In genomic region chr9:68654039-68654332, GRCm38 (mm10) we compare ENCODE assay signal across 8 mouse cellular contexts. TPM values are rescaled to one million over a fixed set of nuclear protein-coding genes. Genes with fewer than 3 reads are reported as not detected.
DNase-seq lines count a peak whose midpoint lies in the region; ATAC-seq and TF ChIP-seq lines count a peak whose summit lies in the region.

No protein-coding gene starts in this region.

- POLR2A ChIA-PET in Patski (lab: Charles Lee): interaction anchor here (0.6 to 0.7 kb wide), 4 partner anchors 100 to 1599 kb away, joined by 4 to 10 read pairs (median 6); no protein-coding TSS in a partner anchor

- peaks cover 0 to 6% of the 10 kb centered on the region in 2 experiments; a peak in 2 of 4 replicates for H3K4me1 ChIP-seq in heart, embryonic 14.5 days (ENCODE audit: control insufficient read depth in 2 of 2, insufficient read depth in 2 of 2, low read length in 2 of 2)
- H3K4me1 ChIP-seq in forebrain, embryonic 15.5 days: peaks cover 23% of the 10 kb centered on the region
- no peaks in the 10 kb centered on the region for H3K4me1 ChIP-seq in liver, embryonic 15.5 days (replicated peaks)

- intact Hi-C loops in heart, postnatal 25 days (cut with DNase I): loop anchor here (5.0 to 10.0 kb wide), 2 partner anchors 63 to 639 kb away; no protein-coding TSS in a partner anchor

- peak overlapping the region; percentile 99 for H3K4me2 ChIP-seq in heart, embryonic 14.5 days (ENCODE audit: low read length)
- peak overlapping the region; percentile 80 for H3K4me2 ChIP-seq in forebrain, embryonic 15.5 days (replicated peaks)
- peak overlapping the region; percentile 63 for H3K4me2 ChIP-seq in liver, embryonic 15.5 days

- 1% methylated on average over 28 of the region's 28 CpGs for WGBS in heart, embryonic 14.5 days
- under 1% methylated on average over 28 of the region's 28 CpGs for WGBS in forebrain, embryonic 15.5 days
- WGBS in liver, embryonic 15.5 days (ENCODE audit: insufficient replicate concordance): under 1% methylated on average over 27 of the region's 28 CpGs

- peak overlapping the region; percentile 73 to 91 for H3K4me3 ChIP-seq in heart, embryonic 14.5 days (ENCODE audit: control insufficient read depth in 1 of 2, insufficient read depth in 1 of 2, low read depth in 1 of 2, low read length in 2 of 2)
- peak overlapping the region; percentile 93 for H3K4me3 ChIP-seq in forebrain, embryonic 15.5 days
- peak overlapping the region; percentile 60 for H3K4me3 ChIP-seq in liver, embryonic 15.5 days (replicated peaks)

- no peak for DNase-seq in heart, postnatal 25 days (ENCODE audit: low spot score)
- DNase-seq in Patski (ENCODE audit: low read depth, low spot score): no peak
- DNase-seq in layer of hippocampus, adult 9-10 months (ENCODE audit: low spot score): no peak
- no peak for DNase-seq in retina, postnatal 1 day

- peak overlapping the region in 1 of 2 experiments; percentile 85; a peak in 3 of 4 replicates for H3K27ac ChIP-seq in heart, embryonic 14.5 days (replicated peaks in 1 of 2; ENCODE audit: control insufficient read depth in 1 of 2, insufficient read depth in 1 of 2, low read depth in 2 of 2, low read length in 2 of 2)
- H3K27ac ChIP-seq in forebrain, embryonic 15.5 days (replicated peaks): peak overlapping the region; percentile 93
- peak overlapping the region; percentile 77 for H3K27ac ChIP-seq in liver, embryonic 15.5 days (replicated peaks)

- H3K9me3 ChIP-seq in heart, embryonic 14.5 days (ENCODE audit: control insufficient read depth, low read length): no peaks in the 10 kb centered on the region
- no peaks in the 10 kb centered on the region for H3K9me3 ChIP-seq in forebrain, embryonic 15.5 days
- no peaks in the 10 kb centered on the region for H3K9me3 ChIP-seq in liver, embryonic 15.5 days (replicated peaks)

- no peaks in the 10 kb centered on the region for H3K36me3 ChIP-seq in heart, embryonic 14.5 days (ENCODE audit: control insufficient read depth, insufficient read depth, low read length)
- H3K36me3 ChIP-seq in forebrain, embryonic 15.5 days: no peaks in the 10 kb centered on the region
- H3K36me3 ChIP-seq in liver, embryonic 15.5 days (replicated peaks): no peaks in the 10 kb centered on the region

- H3K9ac ChIP-seq in heart, embryonic 14.5 days (ENCODE audit: low read length): peak overlapping the region; percentile 86
- peak overlapping the region; percentile 83 for H3K9ac ChIP-seq in forebrain, embryonic 15.5 days (replicated peaks)
- no peak overlapping the region; the same call in 1 of the 2 replicates for H3K9ac ChIP-seq in liver, embryonic 15.5 days

- in situ Hi-C loops in Patski (cut with MboI; ENCODE audit: low pct_unique_long_range_greater_than_20kb): no loop called here

- no peaks in the 10 kb centered on the region for H3K27me3 ChIP-seq in heart, embryonic 14.5 days (ENCODE audit: control insufficient read depth, insufficient read depth, low read length)
- peaks cover 34% of the 10 kb centered on the region for H3K27me3 ChIP-seq in Patski
- no peaks in the 10 kb centered on the region for H3K27me3 ChIP-seq in forebrain, embryonic 15.5 days
- peaks cover 52% of the 10 kb centered on the region for H3K27me3 ChIP-seq in liver, embryonic 15.5 days

- CTCF ChIA-PET in Patski (lab: Charles Lee): interaction anchor here (0.7 kb wide), 1 partner anchor 9 kb away, joined by 3 read pairs; no protein-coding TSS in a partner anchor

- TF ChIP-seq CTCF in Patski (IDR thresholded peaks at IDR 0.05): no peak

- ATAC-seq in heart, embryonic 14.5 days (ENCODE audit: insufficient number of reproducible peaks, insufficient read depth, low FRiP score, low read depth): no peak
- peak; percentile 19 for ATAC-seq in Patski
- peak; percentile 30; the same call in 1 of the 2 replicates for ATAC-seq in forebrain, embryonic 15.5 days (replicated peaks)
- ATAC-seq in liver, embryonic 15.5 days (ENCODE audit: insufficient read depth): no peak
- ATAC-seq in frontal cortex, adult (ENCODE audit: low TSS enrichment): no peak

RNA-seq across cellular contexts. Expression of gene Rora, which starts 0.4 kb away (rescaled TPM):
- 5.8 and 6.9 TPM in 2 replicates for polyA plus RNA-seq in heart, embryonic 14.5 days (2014; fragmentation: Nextera tagmentation; extraction: Ambion mirVana)
- 10 to 100 TPM; 21.2 to 31.2 TPM for total RNA-seq in heart, postnatal 25 days (2021)
- 9.0 TPM for polyA plus RNA-seq in Patski (2021)
- 11.8 and 12.0 TPM in 2 replicates for polyA plus RNA-seq in forebrain, embryonic 15.5 days (2015; fragmentation: Nextera tagmentation; extraction: Ambion mirVana)
- 6.0 and 8.0 TPM in 2 replicates for polyA plus RNA-seq in liver, embryonic 15.5 days (2015; fragmentation: Nextera tagmentation; extraction: Ambion mirVana)

Comparison
In these comparisons a context has a peak if more than half of its experiments do, and no peak if none do; other contexts are left out.
1. ATAC-seq: peak in Patski (single experiment) and forebrain, embryonic 15.5 days (single experiment); none in heart, embryonic 14.5 days (single experiment), liver, embryonic 15.5 days (single experiment) and frontal cortex, adult (single experiment).
2. Peak in every context shown above with its lines, with median percentiles within 50 percentile points of each other: H3K4me2 ChIP-seq and H3K4me3 ChIP-seq.